ENCODE assay signal across 13 mouse cellular contexts in the genomic region with DNA sequence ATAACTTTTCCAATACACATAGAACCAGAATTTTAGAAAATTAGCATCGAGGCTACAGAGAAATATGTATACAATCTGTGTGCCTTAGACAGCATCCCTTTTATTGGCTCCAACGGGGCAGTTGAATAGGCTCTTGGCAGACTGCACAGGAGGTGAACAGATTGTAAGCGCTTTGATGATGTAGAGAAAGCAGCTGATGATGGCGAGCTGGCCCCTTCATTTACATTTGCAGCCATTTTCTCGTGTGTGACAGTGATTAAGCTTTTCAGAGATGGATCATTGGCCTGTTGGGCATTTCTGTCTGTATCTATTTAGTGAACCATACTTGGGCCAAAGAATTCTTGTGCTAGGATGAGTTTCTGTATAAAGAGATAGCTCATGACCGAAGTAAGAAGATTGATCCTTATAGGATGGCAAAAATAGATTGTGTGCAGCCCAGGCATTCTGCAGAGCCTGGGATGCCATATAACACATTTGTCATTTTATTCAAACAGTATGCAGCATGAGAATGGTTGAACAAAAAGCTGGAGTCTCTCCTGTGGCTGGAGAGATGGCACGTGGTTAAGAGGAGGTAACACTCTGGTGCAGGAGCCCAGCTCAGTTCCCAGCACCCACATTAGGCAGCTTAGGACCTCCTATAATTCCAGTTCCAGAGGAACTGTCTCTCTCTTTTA.
A peak's percentile ranks its signal among the peaks of the same experiment; 100 is the strongest.
DNase-seq lines count a peak whose midpoint lies in the region; ATAC-seq and TF ChIP-seq lines count a peak whose summit lies in the region.
"Had no signal": no experiment of that assay in that cellular context is flagged by ENCODE, and none has a peak within 500 bp of the region (broad histone marks: within the 10 kb centered on the region; RNA-seq: fewer than 3 reads in every experiment).

No protein-coding gene starts in this region.

- no peak for TF ChIP-seq CTCF in gastrocnemius, adult 2 months (IDR thresholded peaks at IDR 0.05)

- no peak overlapping the region for H3K4me2 ChIP-seq in kidney, embryonic 14.5 days (replicated peaks; ENCODE audit: low read depth, low read length)
- H3K4me2 ChIP-seq in kidney, embryonic 16.5 days (replicated peaks; ENCODE audit: low read depth, low read length): no peak overlapping the region

- peak; percentile 70 for DNase-seq in brain, adult 2 months (ENCODE audit: low read depth, low spot score)
- peak; percentile 62 for DNase-seq in cerebellum, adult 9-10 months
- DNase-seq in layer of hippocampus, adult 18-20 months (ENCODE audit: low spot score in 2 of 2): peak; percentile 64 to 86
- no peak for DNase-seq in liver
- no peak for DNase-seq in gastrocnemius, adult 2 months
- DNase-seq: adrenal gland, postnatal 25 days; gastrocnemius, postnatal 25 days; liver, postnatal 0 days had no signal

- H3K4me3 ChIP-seq in kidney, embryonic 14.5 days (ENCODE audit: low read length): no peak overlapping the region
- no peak overlapping the region for H3K4me3 ChIP-seq in kidney, embryonic 16.5 days (ENCODE audit: low read length)
- H3K4me3 ChIP-seq in gastrocnemius, adult 2 months: no peak overlapping the region
- H3K4me3 ChIP-seq: erythroblast, embryonic 14.5 days; megakaryocyte, embryonic 14.5 days had no signal

- H3K9ac ChIP-seq in kidney, embryonic 14.5 days (ENCODE audit: low read depth, low read length): no peak overlapping the region
- H3K9ac ChIP-seq in kidney, embryonic 16.5 days (replicated peaks; ENCODE audit: low read length): no peak overlapping the region
- H3K9ac ChIP-seq: liver, postnatal 0 days had no signal

- 75% methylated on average over 7 of the region's 7 CpGs for WGBS in kidney, embryonic 14.5 days
- WGBS in kidney, embryonic 16.5 days: 72% methylated on average over 7 of the region's 7 CpGs

- no peaks in the 10 kb centered on the region for H3K4me1 ChIP-seq in kidney, embryonic 14.5 days (ENCODE audit: control insufficient read depth, insufficient read depth, low read length)
- H3K4me1 ChIP-seq in kidney, embryonic 16.5 days (ENCODE audit: insufficient read depth, low read length): peaks cover 8% of the 10 kb centered on the region; the same call in 1 of the 2 replicates
- H3K4me1 ChIP-seq: megakaryocyte, embryonic 14.5 days had no signal

- peaks cover 2% of the 10 kb centered on the region; the same call in 1 of the 2 replicates for H3K9me3 ChIP-seq in kidney, embryonic 14.5 days (ENCODE audit: control insufficient read depth, low read length)
- peaks cover 3% of the 10 kb centered on the region for H3K9me3 ChIP-seq in kidney, embryonic 16.5 days (ENCODE audit: low read length)

- no peaks in the 10 kb centered on the region for H3K27me3 ChIP-seq in kidney, embryonic 14.5 days (ENCODE audit: control insufficient read depth, insufficient read depth, low read length)
- H3K27me3 ChIP-seq in kidney, embryonic 16.5 days (ENCODE audit: insufficient read depth, low read length): no peaks in the 10 kb centered on the region
- H3K27me3 ChIP-seq: megakaryocyte, embryonic 14.5 days had no signal

- H3K27ac ChIP-seq in kidney, embryonic 14.5 days (ENCODE audit: low read depth, low read length): peak overlapping the region; percentile 42; the same call in 1 of the 2 replicates
- H3K27ac ChIP-seq in kidney, embryonic 16.5 days (ENCODE audit: low read length): no peak overlapping the region; the same call in 1 of the 2 replicates
- H3K27ac ChIP-seq in gastrocnemius, adult 2 months: no peak overlapping the region

- intact Hi-C loops in gastrocnemius, adult 2 months (cut with DNase I): no loop called here

- no peak for ATAC-seq in kidney, embryonic 14.5 days (ENCODE audit: low FRiP score, low TSS enrichment)
- no peak for ATAC-seq in kidney, embryonic 16.5 days (ENCODE audit: low FRiP score, low TSS enrichment)
- ATAC-seq: intestine, postnatal 0 days; liver, postnatal 0 days had no signal

- H3K36me3 ChIP-seq in kidney, embryonic 14.5 days (ENCODE audit: control insufficient read depth, insufficient read depth, low read length): no peaks in the 10 kb centered on the region
- peaks cover 4% of the 10 kb centered on the region; the same call in 1 of the 2 replicates for H3K36me3 ChIP-seq in kidney, embryonic 16.5 days (ENCODE audit: insufficient read depth, low read length)

Comparison
In these comparisons a context has a peak if more than half of its experiments do, and no peak if none do; other contexts are left out.
1. DNase-seq: peak in brain, adult 2 months (single experiment), cerebellum, adult 9-10 months (single experiment) and layer of hippocampus, adult 18-20 months (2 of 2); none in liver (single experiment) and gastrocnemius, adult 2 months (single experiment).